Comparison of ENCODE assay signal across 16 mouse cellular contexts in genomic region chr8:94594211-94594610, GRCm38 (mm10). TPM values are rescaled to one million over a fixed set of nuclear protein-coding genes. Genes with fewer than 3 reads are reported as not detected.
DNase-seq lines count a peak whose midpoint lies in the region; ATAC-seq and TF ChIP-seq lines count a peak whose summit lies in the region.
"Had no signal": no experiment of that assay in that cellular context is flagged by ENCODE, and none has a peak within 500 bp of the region (broad histone marks: within the 10 kb centered on the region; RNA-seq: fewer than 3 reads in every experiment).

No protein-coding gene starts in this region.

- H3K9me3 ChIP-seq in heart, postnatal 0 days (replicated peaks; ENCODE audit: control insufficient read depth, low read length): no peaks in the 10 kb centered on the region
- H3K9me3 ChIP-seq: limb, embryonic 10.5 days; neural tube, embryonic 13.5 days had no signal

- no peak for ATAC-seq in heart, postnatal 0 days (ENCODE audit: insufficient read depth, low read depth)
- ATAC-seq in common myeloid progenitor, adult 5-6 weeks (replicated peaks; ENCODE audit: low read depth, poor library complexity, severe bottlenecking): peak; percentile 56

- TF ChIP-seq CTCF in heart, postnatal 0 days (IDR thresholded peaks at IDR 0.05; ENCODE audit: low read depth): peak; percentile 38

- H3K27ac ChIP-seq in heart, postnatal 0 days (ENCODE audit: low read depth): no peak overlapping the region
- H3K27ac ChIP-seq: limb, embryonic 10.5 days; neural tube, embryonic 13.5 days had no signal

- 80% methylated on average over 1 of the region's 1 CpGs for WGBS in heart, postnatal 0 days

- H3K4me1 ChIP-seq in heart, postnatal 0 days (ENCODE audit: control insufficient read depth, insufficient read depth): no peaks in the 10 kb centered on the region
- H3K4me1 ChIP-seq: limb, embryonic 10.5 days had no signal

- H3K4me3 ChIP-seq in heart, postnatal 0 days (ENCODE audit: low read depth, low read length): no peak overlapping the region
- H3K4me3 ChIP-seq: erythroblast, embryonic 14.5 days; limb, embryonic 10.5 days; neural tube, embryonic 13.5 days had no signal

- no peak overlapping the region for H3K4me2 ChIP-seq in heart, postnatal 0 days (ENCODE audit: low read depth, low read length)
- H3K4me2 ChIP-seq: neural tube, embryonic 13.5 days had no signal

- peaks cover 3% of the 10 kb centered on the region; the same call in 1 of the 2 replicates for H3K36me3 ChIP-seq in heart, postnatal 0 days (replicated peaks; ENCODE audit: control insufficient read depth, insufficient read depth, low read length)

- H3K9ac ChIP-seq in heart, postnatal 0 days (replicated peaks; ENCODE audit: low read depth, low read length): no peak overlapping the region
- H3K9ac ChIP-seq: neural tube, embryonic 13.5 days had no signal

- no peak for TF ChIP-seq EP300 in heart, postnatal 0 days (IDR thresholded peaks at IDR 0.05; ENCODE audit: low read depth)

- DNase-seq in heart, postnatal 0 days (ENCODE audit: low spot score): peak; percentile 21
- DNase-seq in heart, postnatal 4 days: no peak
- DNase-seq in lung, postnatal 36 days: peak; percentile 4
- no peak for DNase-seq in lung, postnatal 10 days
- peak; percentile 16 for DNase-seq in retina, postnatal 1 day
- DNase-seq in ovary, postnatal 36 days (ENCODE audit: low spot score): no peak
- no peak for DNase-seq in left cerebral cortex, adult 11 months (ENCODE audit: low spot score)
- DNase-seq: adrenal gland, adult 8-10 months; cerebellum, adult 9-11 months; gastrocnemius, postnatal 25 days; heart, postnatal 36 days; kidney, postnatal 4 days had no signal

- H3K27me3 ChIP-seq in heart, postnatal 0 days (ENCODE audit: control insufficient read depth, insufficient read depth, low read length): no peaks in the 10 kb centered on the region
- H3K27me3 ChIP-seq: neural tube, embryonic 13.5 days had no signal

RNA-seq across cellular contexts. Expression of gene Rspry1, which starts 7.5 kb away (rescaled TPM):
- total RNA-seq in heart, postnatal 0 days (2014; rRNA removed; ENCODE audit: low replicate concordance): 13.6 and 22.7 TPM in 2 replicates
- polyA plus RNA-seq in heart, postnatal 0 days (2015; fragmentation: Nextera tagmentation; extraction: Ambion mirVana): 15.8 and 16.9 TPM in 2 replicates
- total RNA-seq in heart, postnatal 4 days (2021): 10 to 100 TPM; 16.7 to 17.1 TPM
- 37.1 and 42.9 TPM in 2 replicates for total RNA-seq in common myeloid progenitor, adult 5-6 weeks (2017)

RNA-seq across cellular contexts. Expression of gene Fam192a, which starts 7.6 kb away (rescaled TPM):
- total RNA-seq in heart, postnatal 0 days (2014; rRNA removed; ENCODE audit: low replicate concordance): 13.9 and 17.4 TPM in 2 replicates
- polyA plus RNA-seq in heart, postnatal 0 days (2015; fragmentation: Nextera tagmentation; extraction: Ambion mirVana): 30.4 and 37.9 TPM in 2 replicates
- 10 to 100 TPM; 21.3 to 24.4 TPM for total RNA-seq in heart, postnatal 4 days (2021)
- total RNA-seq in common myeloid progenitor, adult 5-6 weeks (2017): 104 and 157 TPM in 2 replicates

Comparison
In these comparisons a context has a peak if more than half of its experiments do, and no peak if none do; other contexts are left out.
1. DNase-seq: peak in heart, postnatal 0 days (single experiment), lung, postnatal 36 days (single experiment) and retina, postnatal 1 day (single experiment); none in heart, postnatal 4 days (single experiment), lung, postnatal 10 days (single experiment), ovary, postnatal 36 days (single experiment) and left cerebral cortex, adult 11 months (single experiment).